Mouse (Mus musculus): ENCODE results near the gene Daam1.

DNA sequence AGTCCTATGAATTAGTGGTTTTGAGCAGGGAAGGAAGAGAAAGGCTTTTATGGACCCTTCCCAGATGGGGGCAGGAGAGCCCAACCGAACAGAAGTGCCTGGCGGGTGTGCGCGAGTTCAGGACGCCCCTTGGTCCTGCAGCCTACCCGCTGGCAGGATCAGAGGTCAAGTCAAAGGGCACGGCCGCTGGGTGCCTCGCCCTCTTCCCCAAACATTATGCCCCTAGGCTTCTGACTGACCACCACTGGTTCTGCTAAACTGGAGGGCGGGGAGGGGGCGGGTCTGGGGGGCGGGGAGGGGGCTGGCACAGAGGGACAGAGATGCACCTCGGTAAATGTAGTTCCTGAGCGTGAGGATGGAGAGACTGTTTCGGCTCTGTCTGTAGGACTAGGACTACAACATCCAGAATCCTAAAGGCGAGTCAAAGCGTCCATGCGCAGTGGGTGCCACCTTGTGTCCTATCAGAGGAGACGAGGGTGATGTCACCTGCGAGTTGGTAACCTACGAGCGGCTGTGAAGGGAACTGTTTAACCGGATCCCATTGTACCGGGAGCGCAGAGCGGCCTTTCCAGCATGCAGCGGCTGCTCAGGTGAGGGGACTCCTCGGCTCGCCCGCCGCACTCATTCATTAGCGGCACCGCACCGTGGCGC is at the start of gene Daam1:
- TF ChIP-seq CTCF (IDR thresholded peaks at IDR 0.05; ENCODE audit: low read depth) (peak; percentile 53), EP300 (IDR thresholded peaks at IDR 0.05; ENCODE audit: low read depth) (no peak)

Data from liver, embryonic 14.5 days (tissue).